Mouse (Mus musculus) limb, embryonic 15.5 days (tissue): Measurements from ENCODE around the gene Slc25a36. TPM values are rescaled to one million over a fixed set of nuclear protein-coding genes. Genes with fewer than 3 reads are reported as not detected.

Experiments
- ATAC-seq: fragments of 200-750 bp; cut with Nextera tagmentation; 2 replicates; pipeline ENCODE4 v1.8.0; 2017; ENCODE audit warnings: low read depth, moderate TSS enrichment; ENCODE audit not compliant: insufficient number of reproducible peaks, low FRiP score, low TSS enrichment
- H3K27ac ChIP-seq: fragments of 300-500 bp; sonication (generic); 2 replicates; pipeline ENCODE4 v1.5.1; 2015; ENCODE audit warnings: moderate library complexity, mild to moderate bottlenecking, inconsistent platforms
- H3K27me3 ChIP-seq: fragments of 300-500 bp; sonication (generic); 2 replicates; pipeline ENCODE4 v1.6.1; 2015; ENCODE audit warnings: inconsistent platforms
- H3K36me3 ChIP-seq: fragments of 300-500 bp; sonication (generic); 2 replicates; pipeline ENCODE4 v1.6.1; 2015; ENCODE audit warnings: inconsistent platforms
- H3K4me1 ChIP-seq: fragments of 300-500 bp; sonication (generic); 2 replicates; pipeline ENCODE4 v1.6.1; 2015; ENCODE audit warnings: inconsistent platforms
- H3K4me2 ChIP-seq: fragments of 300-500 bp; sonication (generic); 2 replicates; pipeline ENCODE4 v1.6.1; 2015; ENCODE audit warnings: mild to moderate bottlenecking, inconsistent platforms
- H3K4me3 ChIP-seq: fragments of 300-500 bp; sonication (generic); 2 replicates; pipeline ENCODE4 v1.5.1; 2015; ENCODE audit warnings: mild to moderate bottlenecking, inconsistent platforms
- H3K9ac ChIP-seq: fragments of 300-500 bp; sonication (generic); 2 replicates; pipeline ENCODE4 v1.6.1; 2015; ENCODE audit warnings: inconsistent platforms
- H3K9me3 ChIP-seq: fragments of 300-500 bp; sonication (generic); 2 replicates; pipeline ENCODE4 v1.6.1; 2016; ENCODE audit warnings: inconsistent platforms
- WGBS: fragments of 180-500 bp; shearing (Covaris S2); methylation state at CpG from one replicate; pipeline ENCODE4 v1.1.7; 2015; 5-methylcytosine and 5-hydroxymethylcytosine counted together
- polyA plus RNA-seq: library from polyadenylated mRNA; unstranded; fragments of >200 nt; fragmentation: Nextera tagmentation; extraction: Ambion mirVana; gene quantifications from 2 replicates; pipeline ENCODE4 v1.2.1, GENCODE M21; 2015

Slc25a36 gene
- polyA plus RNA-seq, 1 experiment from 2014 or later = 76.2 TPM

GRCm38 (mm10) chr9:97137116-97137515, 26.2 kb upstream of the Slc25a36 start:
- Histone ChIP-seq H3K36me3 (no peaks in the 10 kb centered on the region), H3K4me1 (no peaks in the 10 kb centered on the region), H3K9me3 (no peaks in the 10 kb centered on the region), H3K4me3 (no peak overlapping the region), H3K27ac (no peak overlapping the region), H3K27me3 (no peaks in the 10 kb centered on the region), H3K9ac (no peak overlapping the region), H3K4me2 (no peak overlapping the region)
- 91% methylated on average over 4 of the region's 4 CpGs for WGBS
- no peak for ATAC-seq

- ATAC-seq = no peak
- Histone ChIP-seq H3K4me1 (no peaks in the 10 kb centered on the region), H3K4me2 (no peak overlapping the region), H3K9ac (no peak overlapping the region), H3K36me3 (no peaks in the 10 kb centered on the region), H3K27ac (no peak overlapping the region), H3K9me3 (no peaks in the 10 kb centered on the region), H3K27me3 (no peaks in the 10 kb centered on the region), H3K4me3 (no peak overlapping the region)
- WGBS = 84% methylated on average over 4 of the region's 4 CpGs
These were observed 24.9 kb upstream of the Slc25a36 start for GRCm38 (mm10) chr9:97135866-97136265.

- Histone ChIP-seq H3K27me3 (no peaks in the 10 kb centered on the region), H3K9me3 (no peaks in the 10 kb centered on the region), H3K4me2 (no peak overlapping the region), H3K4me3 (no peak overlapping the region), H3K27ac (peak overlapping the region; percentile 62; the same call in 1 of the 2 replicates), H3K9ac (no peak overlapping the region), H3K36me3 (no peaks in the 10 kb centered on the region), H3K4me1 (no peaks in the 10 kb centered on the region)
- no peak for ATAC-seq
- WGBS = 40% methylated on average over 8 of the region's 8 CpGs
These were observed 22.2 kb upstream of the Slc25a36 start for GRCm38 (mm10) chr9:97133178-97133577.

GRCm38 (mm10) chr9:97130001-97130400, 19.0 kb upstream of the Slc25a36 start:
- no peaks in the 10 kb centered on the region for H3K4me1 ChIP-seq
- no peak for ATAC-seq
- H3K27me3 ChIP-seq = no peaks in the 10 kb centered on the region
- H3K27ac ChIP-seq = no peak overlapping the region
- no peak overlapping the region for H3K4me2 ChIP-seq
- no peak overlapping the region for H3K9ac ChIP-seq
- 87% methylated on average over 5 of the region's 5 CpGs for WGBS
- H3K9me3 ChIP-seq = 0 out of 2 replicates have a peak, but pooled peaks cover 5% of the 10 kb centered on the region
- no peak overlapping the region for H3K4me3 ChIP-seq
- H3K36me3 ChIP-seq = no peaks in the 10 kb centered on the region

GRCm38 (mm10) chr9:97123934-97124692, 13.2 kb upstream of the Slc25a36 start:
- no peak overlapping the region for H3K4me3 ChIP-seq
- WGBS = 53% methylated on average over 23 of the region's 23 CpGs
- H3K4me1 ChIP-seq = no peaks in the 10 kb centered on the region
- no peaks in the 10 kb centered on the region for H3K27me3 ChIP-seq
- no peak overlapping the region for H3K27ac ChIP-seq
- no peak for ATAC-seq
- H3K4me2 ChIP-seq = no peak overlapping the region
- H3K9ac ChIP-seq = no peak overlapping the region
- no peaks in the 10 kb centered on the region for H3K36me3 ChIP-seq
- 0 out of 2 replicates have a peak, but pooled peaks cover 5% of the 10 kb centered on the region for H3K9me3 ChIP-seq

GRCm38 (mm10) chr9:97121432-97121831, 10.5 kb upstream of the Slc25a36 start:
- no peaks in the 10 kb centered on the region for H3K36me3 ChIP-seq
- H3K4me2 ChIP-seq = no peak overlapping the region
- no peak overlapping the region for H3K27ac ChIP-seq
- no peaks in the 10 kb centered on the region for H3K27me3 ChIP-seq
- no peaks in the 10 kb centered on the region for H3K4me1 ChIP-seq
- WGBS = 79% methylated on average over 2 of the region's 2 CpGs
- H3K9ac ChIP-seq = no peak overlapping the region
- H3K4me3 ChIP-seq = no peak overlapping the region
- no peaks in the 10 kb centered on the region for H3K9me3 ChIP-seq
- no peak for ATAC-seq

- H3K36me3 ChIP-seq = no peaks in the 10 kb centered on the region
- H3K4me1 ChIP-seq = peaks cover 8% of the 10 kb centered on the region
- no peak overlapping the region for H3K27ac ChIP-seq
- H3K4me3 ChIP-seq = no peak overlapping the region
- H3K27me3 ChIP-seq = no peaks in the 10 kb centered on the region
- no peak for ATAC-seq
- no peak overlapping the region for H3K4me2 ChIP-seq
- no peaks in the 10 kb centered on the region for H3K9me3 ChIP-seq
- WGBS = 85% methylated on average over 10 of the region's 10 CpGs
- no peak overlapping the region for H3K9ac ChIP-seq
These were observed 3.3 kb upstream of the Slc25a36 start for GRCm38 (mm10) chr9:97114271-97114670.

- no peak overlapping the region for H3K4me2 ChIP-seq
- H3K27ac ChIP-seq = no peak overlapping the region
- WGBS = 14% methylated on average over 5 of the region's 5 CpGs
- H3K27me3 ChIP-seq = no peaks in the 10 kb centered on the region
- no peaks in the 10 kb centered on the region for H3K9me3 ChIP-seq
- no peak for ATAC-seq
- H3K4me1 ChIP-seq = peaks cover 14% of the 10 kb centered on the region
- H3K4me3 ChIP-seq = no peak overlapping the region
- no peaks in the 10 kb centered on the region for H3K36me3 ChIP-seq
- no peak overlapping the region for H3K9ac ChIP-seq
These were observed 2.6 kb upstream of the Slc25a36 start for GRCm38 (mm10) chr9:97113555-97113929.

- H3K9ac ChIP-seq = no peak overlapping the region
- ATAC-seq = no peak
- H3K4me1 ChIP-seq = peaks cover 14% of the 10 kb centered on the region
- no peaks in the 10 kb centered on the region for H3K36me3 ChIP-seq
- no peaks in the 10 kb centered on the region for H3K27me3 ChIP-seq
- H3K9me3 ChIP-seq = no peaks in the 10 kb centered on the region
- H3K27ac ChIP-seq = no peak overlapping the region
- H3K4me2 ChIP-seq = no peak overlapping the region
- WGBS = 65% methylated on average over 24 of the region's 24 CpGs
- H3K4me3 ChIP-seq = no peak overlapping the region
These were observed 2.0 kb upstream of the Slc25a36 start for GRCm38 (mm10) chr9:97112797-97113554.

GRCm38 (mm10) chr9:97112238-97112637, 1.3 kb upstream of the Slc25a36 start:
- H3K36me3 ChIP-seq = no peaks in the 10 kb centered on the region
- H3K27ac ChIP-seq = no peak overlapping the region
- no peak overlapping the region for H3K9ac ChIP-seq
- no peak for ATAC-seq
- no peak overlapping the region for H3K4me2 ChIP-seq
- H3K4me1 ChIP-seq = peaks cover 14% of the 10 kb centered on the region
- H3K9me3 ChIP-seq = no peaks in the 10 kb centered on the region
- WGBS = 76% methylated on average over 7 of the region's 7 CpGs
- no peak overlapping the region for H3K4me3 ChIP-seq
- H3K27me3 ChIP-seq = no peaks in the 10 kb centered on the region

- no peaks in the 10 kb centered on the region for H3K9me3 ChIP-seq
- H3K9ac ChIP-seq = peak overlapping the region; percentile 40; the same call in 1 of the 2 replicates
- no peak for ATAC-seq
- WGBS = 1% methylated on average over 6 of the region's 6 CpGs
- no peaks in the 10 kb centered on the region for H3K27me3 ChIP-seq
- peak overlapping the region; percentile 69 for H3K4me2 ChIP-seq
- peaks cover 14% of the 10 kb centered on the region for H3K4me1 ChIP-seq
- peak overlapping the region; percentile 91 for H3K27ac ChIP-seq
- no peaks in the 10 kb centered on the region for H3K36me3 ChIP-seq
- peak overlapping the region; percentile 90 for H3K4me3 ChIP-seq
These were observed 549 bp upstream of the Slc25a36 start for GRCm38 (mm10) chr9:97111506-97111905.

- Histone ChIP-seq H3K4me1 (peaks cover 20% of the 10 kb centered on the region), H3K9ac (no peak overlapping the region), H3K4me3 (no peak overlapping the region), H3K27me3 (no peaks in the 10 kb centered on the region), H3K27ac (no peak overlapping the region), H3K4me2 (no peak overlapping the region), H3K9me3 (no peaks in the 10 kb centered on the region), H3K36me3 (no peaks in the 10 kb centered on the region)
- ATAC-seq = no peak
- 89% methylated on average over 5 of the region's 5 CpGs for WGBS
These were observed 4.3 kb downstream of the Slc25a36 start for GRCm38 (mm10) chr9:97106481-97107160.
